Mouse (Mus musculus): ENCODE results near the gene Dock1.

DNA sequence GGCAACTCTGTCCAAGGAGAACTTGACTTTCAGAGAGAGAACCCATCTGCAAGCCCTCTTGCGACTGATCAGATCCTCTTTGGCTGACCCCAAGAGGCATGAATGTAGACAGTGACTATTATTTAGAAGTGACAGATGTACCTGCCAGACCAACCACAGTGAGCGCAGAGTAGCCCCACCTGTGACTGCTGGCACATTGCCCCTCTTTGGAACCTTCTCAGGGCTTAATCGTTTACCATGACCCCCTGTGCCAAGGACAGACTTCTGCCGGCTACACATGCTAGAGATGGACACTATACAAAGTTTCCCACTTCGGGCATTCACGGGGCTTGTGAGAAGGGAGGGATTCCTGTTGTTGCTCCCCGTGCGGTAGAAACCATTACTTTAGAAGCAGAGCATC, 413.0 kb downstream of the Dock1 start:
- TF ChIP-seq TAL1 (conservative IDR thresholded peaks at IDR 0.05; ENCODE audit: low read depth, low read length) (no peak), CTCF (IDR thresholded peaks at IDR 0.05; ENCODE audit: low read depth, low read length) (no peak), GATA1 (IDR thresholded peaks at IDR 0.05; ENCODE audit: borderline replicate concordance, low read length) (no peak), POLR2AphosphoS5 (IDR thresholded peaks at IDR 0.05; ENCODE audit: insufficient replicate concordance, low read depth, low read length) (no peak)
